Mouse (Mus musculus) gastrocnemius, postnatal 25 days (tissue): ENCODE results near the gene Rela. TPM values are rescaled to one million over a fixed set of nuclear protein-coding genes. Genes with fewer than 3 reads are reported as not detected.
A peak's percentile ranks its signal among the peaks of the same experiment; 100 is the strongest.

Experiments used
- DNase-seq: peaks from one replicate; pipeline ENCODE4 v3.0.0; 2022
- long read RNA-seq, 2 experiments: library from polyadenylated mRNA; stranded (forward); transcript quantifications; one replicate each; pipeline ENCODE4 v2.0.0; 2021
- total RNA-seq, 2 experiments: library from RNA; stranded (reverse); gene quantifications; 1 replicate in 1 of 2; 2 replicates in 1 of 2; pipeline ENCODE4 v1.2.3; 2021

The Rela gene
- 10 to 100 TPM; 12.5 to 13.7 TPM for total RNA-seq
- long read RNA-seq, experiment 1, partial matches to known transcripts, result 1 of 11 reads
- long read RNA-seq, experiment 1, other reads (novel, unspliced or antisense), result 6 of 11 reads
- long read RNA-seq, experiment 2, transcript Rela-201 (11 exons, 2,716 nt), result major isoform, 13 of 23 reads
- long read RNA-seq, experiment 2, partial matches to known transcripts, result 2 of 23 reads
- long read RNA-seq, experiment 2, other reads (novel, unspliced or antisense), result 5 of 23 reads

DNA sequence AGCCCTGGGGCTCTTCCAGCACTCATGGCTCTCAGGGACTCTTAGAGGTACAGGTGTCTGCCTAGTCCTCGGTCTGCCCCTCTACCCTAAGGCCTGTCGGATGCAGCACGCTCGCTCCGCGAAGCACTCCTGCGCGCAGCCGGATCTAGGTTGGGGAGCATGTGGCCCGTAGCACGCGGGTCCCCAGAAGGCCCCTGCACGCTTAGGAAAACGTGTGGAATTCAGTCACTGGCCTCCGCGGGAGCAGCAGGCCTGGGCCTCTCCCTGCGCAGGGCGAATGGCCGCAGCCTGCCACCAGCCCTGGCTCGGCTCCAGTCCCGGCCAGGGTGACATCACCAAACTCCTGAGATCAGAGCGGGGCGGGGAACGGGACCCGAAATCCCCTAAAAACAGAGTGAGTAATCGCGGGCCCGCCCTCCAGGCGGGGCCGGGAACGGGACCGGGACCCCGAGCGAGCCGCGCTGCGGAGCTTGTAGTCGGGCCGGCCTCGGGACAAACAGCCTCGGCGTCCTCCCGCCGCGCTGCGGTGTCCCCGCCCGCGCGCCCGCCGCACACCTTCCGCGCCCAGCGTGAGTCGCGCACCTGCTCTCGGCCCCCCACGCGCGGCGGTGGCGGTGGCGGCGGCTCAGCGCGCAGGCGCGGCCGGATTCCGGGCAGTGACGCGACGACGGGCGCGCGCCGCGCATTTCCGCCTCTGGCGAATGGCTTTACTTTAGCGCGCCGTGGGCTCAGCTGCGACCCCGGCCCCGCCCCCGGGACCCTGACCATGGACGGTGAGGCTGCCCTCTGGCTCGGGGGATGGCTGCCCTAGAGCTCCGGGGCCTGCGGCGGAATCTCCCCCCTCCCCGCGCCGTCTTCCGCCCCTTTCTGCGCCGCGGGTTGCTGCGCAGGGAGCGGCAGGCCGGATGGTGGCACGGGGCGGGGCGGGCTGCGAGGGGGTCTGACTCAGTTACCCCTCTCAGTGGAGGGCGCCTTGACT is at the start of gene Rela:
Gene Rela, plus strand, starts transcription at position 415 of the 979 bp plus-strand sequence.
- DNase-seq, result peak; percentile 91

DNA sequence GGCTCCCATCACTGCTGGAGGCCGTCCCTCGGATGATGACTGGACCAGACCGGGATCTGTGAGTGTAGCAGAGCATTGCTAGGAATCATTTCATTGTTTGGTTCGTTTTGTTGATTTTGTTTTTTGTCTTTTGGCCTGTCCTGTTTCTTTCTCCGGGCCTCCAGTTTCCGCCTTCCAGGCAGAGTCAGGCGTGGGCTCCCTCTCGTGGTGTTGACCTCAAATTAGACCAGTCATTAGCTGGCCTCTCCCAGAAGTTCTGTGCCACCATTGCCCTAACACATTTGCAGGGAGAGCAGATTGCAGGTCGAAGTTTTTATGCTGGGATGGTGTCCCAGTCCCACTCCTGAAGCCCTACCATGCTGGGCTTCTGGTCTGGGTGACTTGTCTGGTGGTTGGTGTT is 48.1 kb upstream of the Rela start:
- no peak for DNase-seq

DNA sequence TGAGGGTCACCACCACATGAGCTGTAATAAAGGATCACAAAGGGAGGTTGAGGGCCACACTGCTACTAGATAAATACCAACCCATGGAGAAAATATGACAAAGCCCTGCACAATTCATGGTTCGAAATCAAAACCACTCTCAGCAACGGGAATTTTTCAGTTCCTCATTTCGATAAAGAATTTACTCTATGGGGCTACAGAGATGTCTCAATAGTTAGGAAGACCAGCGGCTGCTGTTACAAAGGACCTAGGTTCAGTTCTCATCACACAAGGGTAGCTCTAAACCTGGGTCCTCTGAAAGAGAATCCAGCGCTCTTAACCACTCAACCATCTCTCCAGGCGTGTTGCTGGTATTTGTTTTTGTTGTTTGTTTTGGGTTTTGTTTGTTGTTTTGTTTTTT is 45.4 kb upstream of the Rela start:
- no peak for DNase-seq

DNA sequence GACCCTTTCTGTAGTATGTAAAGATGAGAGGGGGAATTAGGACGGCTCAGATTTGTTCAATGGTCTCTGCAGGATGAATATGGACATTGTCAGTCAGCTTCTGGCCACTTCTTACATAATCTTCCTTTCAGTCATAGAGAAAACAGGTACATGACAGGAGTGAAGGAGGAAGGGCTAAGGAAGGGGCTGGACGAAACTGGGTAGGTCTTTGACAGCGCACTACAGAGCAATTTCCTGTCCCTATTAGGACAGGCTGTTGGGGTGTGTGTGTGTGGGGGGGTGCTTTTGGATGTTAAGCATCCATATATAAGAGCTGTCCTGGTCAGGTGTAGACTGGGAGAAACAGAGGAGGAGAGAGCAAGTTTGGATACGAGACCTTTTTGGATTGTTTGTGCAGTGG is 38.1 kb upstream of the Rela start:
- DNase-seq, result no peak

DNA sequence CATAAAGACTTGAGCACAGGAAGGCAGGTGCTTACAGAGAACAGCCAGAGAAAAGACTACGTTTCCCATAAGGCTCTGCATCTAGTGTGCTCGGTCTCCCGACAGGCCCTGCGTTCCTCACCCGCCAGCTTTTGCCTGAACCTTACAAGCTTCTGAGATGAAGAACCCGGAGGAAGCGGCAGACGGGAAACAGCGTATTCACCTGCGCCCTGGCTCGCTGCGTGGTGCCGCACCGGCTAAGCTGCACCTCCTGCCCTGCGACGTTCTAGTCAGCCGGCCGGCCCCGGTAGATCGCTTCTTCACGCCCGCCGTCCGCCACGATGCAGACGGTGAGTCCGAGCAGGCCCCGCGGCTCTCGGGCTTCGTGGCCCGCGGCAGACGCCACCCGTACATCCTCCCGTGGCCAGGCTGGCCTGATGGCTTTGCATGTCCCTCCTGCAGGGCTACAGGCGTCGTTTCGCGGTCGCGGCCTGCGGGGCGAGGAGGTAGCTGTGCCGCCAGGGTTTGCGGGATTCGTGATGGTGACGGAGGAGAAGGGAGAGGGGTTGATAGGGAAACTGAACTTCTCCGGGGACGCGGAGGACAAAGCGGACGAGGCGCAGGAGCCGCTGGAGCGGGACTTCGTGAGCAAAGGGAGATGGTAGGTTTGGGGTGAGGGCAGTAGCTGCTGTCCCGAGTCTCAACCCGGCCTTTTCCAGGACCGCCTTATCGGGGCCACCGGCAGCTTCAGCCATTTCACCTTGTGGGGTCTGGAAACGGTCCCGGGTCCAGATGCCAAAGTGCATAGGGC is 35.3 kb upstream of the Rela start, which contains the start of gene Rnaseh2c:
Gene Rnaseh2c, plus strand, starts transcription at position 122 of the 790 bp plus-strand sequence.
- peak; percentile 64 for DNase-seq

DNA sequence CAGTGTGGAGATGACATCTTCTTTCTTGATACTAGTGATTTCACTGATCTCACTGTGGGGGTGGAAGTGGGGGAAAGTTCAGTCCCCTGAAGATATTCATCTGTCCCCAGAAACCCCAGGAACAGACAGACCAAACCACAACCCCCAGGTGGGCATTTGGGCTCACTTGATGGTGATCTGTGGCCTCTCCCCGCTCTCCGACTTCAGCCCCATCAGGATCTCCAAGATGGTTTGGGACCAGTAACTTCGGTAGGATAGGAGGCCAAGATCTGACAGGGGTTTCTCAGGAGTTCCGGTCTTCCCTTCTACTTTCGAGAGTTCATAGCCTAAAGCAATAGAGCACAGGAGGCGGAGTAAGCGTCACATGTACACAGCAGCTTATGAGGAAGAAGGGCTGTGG is 33.6 kb upstream of the Rela start:
- DNase-seq, result no peak

DNA sequence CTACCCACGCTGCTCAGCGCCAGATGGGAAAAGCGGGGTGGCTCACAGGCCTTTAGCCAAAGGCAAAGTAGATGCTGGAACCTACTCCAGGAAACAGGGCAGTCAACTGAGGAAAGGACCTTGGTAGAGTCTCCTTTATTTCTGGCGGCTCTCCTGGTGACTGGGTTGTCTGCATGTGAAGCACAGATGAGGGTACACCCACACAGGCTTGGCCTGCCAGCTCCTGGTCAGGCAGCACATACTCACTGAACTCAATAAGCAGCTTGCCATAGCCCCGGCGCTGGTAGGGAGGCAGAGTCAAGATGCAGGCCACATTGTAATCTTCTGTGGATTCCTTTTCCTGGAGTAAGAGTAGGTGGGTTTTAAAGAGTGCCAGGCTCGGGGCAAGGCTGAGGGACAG is 32.2 kb upstream of the Rela start:
- DNase-seq, result no peak

DNA sequence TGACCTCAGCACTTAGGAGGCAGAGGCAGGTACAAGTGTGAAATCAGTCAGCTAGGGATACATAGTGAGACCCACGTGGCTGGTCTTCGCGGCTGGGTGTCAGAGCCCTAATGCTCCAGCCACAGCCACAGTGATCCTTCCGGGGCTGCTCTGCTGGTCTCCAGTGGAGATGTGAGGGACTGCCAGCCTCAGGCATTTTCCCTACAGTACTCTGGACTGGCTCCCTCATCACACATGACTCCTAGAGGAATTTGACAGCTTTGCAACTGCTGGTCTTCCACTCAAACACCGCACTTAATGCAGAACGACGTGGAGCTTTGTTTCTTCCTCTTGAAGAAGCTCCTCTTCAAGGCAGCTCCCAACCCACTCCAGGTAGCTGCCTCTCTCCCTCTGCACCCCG is 31.1 kb upstream of the Rela start:
- no peak for DNase-seq

DNA sequence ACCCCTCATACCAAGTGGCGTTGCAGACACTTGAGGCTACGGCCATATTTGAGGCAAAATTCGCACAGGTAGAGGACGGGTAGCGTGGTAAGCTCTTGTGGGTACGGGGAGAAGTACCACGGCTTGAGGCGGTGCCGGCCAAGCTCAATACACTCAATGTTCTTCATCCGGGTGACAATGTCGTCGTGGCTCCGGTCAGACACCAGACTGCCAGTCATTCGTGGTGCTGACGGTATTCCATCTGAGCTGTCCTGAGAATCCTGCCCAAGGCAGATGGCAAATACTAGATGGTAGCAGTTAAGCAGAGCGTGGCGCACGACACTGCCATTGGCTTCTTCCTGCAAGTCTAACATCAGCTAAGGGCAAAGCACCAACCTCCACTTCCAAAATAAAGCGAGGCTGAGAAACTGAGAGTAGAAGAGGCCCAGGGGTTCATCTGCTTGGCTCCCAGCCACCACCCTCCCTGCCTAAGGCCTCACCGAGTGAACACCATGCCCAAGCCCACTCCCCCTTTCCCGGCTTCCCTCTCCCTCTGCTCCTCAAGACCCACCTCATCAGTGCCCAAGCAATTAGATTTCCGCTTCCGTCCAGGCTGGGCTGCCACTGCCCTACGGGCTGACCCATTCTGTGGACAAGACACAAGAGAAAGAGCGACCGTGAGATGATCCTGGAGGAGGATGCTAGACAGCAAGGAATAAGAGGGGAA is 29.4 kb upstream of the Rela start:
- no peak for DNase-seq

DNA sequence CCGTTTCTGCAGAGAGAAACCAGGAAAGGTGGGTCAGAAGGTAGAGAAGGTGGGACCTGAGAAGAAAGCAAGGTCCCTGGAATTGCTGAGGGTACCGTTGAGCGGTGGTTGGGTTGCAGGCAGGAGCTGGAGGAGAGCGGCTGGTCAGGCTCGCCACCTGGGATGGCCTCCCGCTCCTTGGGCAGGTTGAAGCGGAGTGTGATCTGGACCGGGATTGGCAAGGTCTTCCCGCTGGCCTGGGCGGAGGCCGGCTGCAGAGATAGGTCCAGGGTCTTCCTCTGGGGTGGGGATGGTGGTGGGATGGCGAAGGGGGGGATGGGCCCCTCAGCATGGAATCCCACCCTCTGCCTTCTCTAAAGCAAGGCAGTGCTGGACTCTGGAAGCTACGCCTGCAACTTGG is 28.6 kb upstream of the Rela start:
- no peak for DNase-seq

DNA sequence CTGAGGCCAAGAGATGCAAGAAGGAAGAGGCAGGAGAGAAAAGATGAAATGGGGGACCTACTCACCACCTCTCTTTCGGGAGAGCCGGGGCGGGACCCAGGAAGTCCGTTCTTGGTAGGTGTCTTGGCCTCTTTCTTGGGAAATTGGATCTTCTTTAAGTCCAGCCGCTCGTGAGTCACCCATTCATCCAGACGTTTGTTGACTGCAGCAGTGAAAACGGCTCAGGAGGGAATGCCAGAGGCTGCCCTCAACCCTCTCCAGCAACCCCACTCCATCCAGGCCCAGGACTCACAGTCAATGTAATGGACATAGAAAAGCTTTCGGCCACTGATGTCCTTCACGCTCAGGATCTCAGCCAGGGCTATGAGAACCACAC is 28.1 kb upstream of the Rela start:
- no peak for DNase-seq

DNA sequence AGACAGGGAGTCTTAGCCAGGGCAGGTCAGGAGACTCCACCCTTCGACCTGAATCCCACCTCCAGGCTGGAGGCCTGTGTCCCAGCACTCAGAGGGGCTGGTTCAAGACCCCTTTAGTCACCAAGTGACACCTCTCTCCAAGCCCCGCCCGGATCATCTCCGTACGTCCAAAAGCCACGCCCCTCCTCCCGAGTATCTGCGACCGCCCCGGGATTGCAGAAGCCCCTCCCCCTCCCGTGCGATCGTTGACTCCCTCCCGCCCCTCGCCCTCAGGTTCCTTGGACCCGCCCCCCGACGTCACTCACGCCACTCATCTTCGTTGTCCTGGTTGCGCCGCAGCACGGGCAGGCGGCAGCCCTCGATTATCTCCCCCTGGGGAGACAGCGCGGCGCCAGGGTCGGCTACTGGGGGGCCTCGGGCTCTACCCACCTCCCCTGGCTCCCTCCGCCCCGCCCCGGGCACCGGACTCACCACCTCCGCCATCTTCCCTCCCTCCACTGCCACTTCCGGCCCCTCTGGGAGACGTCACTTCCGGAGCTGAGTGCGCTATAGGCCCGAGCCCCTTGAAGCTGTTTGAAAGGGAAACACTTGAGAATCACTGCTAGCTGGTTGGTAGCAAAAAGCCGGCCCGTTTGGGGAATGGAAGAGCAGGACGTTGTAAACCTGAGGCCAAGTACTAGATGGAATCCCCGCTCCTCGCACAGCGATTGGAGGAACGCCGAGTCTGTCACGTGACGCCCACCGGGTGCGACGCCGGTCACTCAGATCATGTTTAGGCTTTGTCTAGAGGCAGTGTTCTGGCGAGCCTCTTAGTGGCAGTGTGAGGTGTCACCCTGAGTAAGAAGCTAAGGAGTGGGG is 27.5 kb upstream of the Rela start, which contains the start of gene Kat5:
Gene Kat5, minus strand, starts transcription at position 691 of the 858 bp plus-strand sequence.
- DNase-seq, result peak; percentile 90

DNA sequence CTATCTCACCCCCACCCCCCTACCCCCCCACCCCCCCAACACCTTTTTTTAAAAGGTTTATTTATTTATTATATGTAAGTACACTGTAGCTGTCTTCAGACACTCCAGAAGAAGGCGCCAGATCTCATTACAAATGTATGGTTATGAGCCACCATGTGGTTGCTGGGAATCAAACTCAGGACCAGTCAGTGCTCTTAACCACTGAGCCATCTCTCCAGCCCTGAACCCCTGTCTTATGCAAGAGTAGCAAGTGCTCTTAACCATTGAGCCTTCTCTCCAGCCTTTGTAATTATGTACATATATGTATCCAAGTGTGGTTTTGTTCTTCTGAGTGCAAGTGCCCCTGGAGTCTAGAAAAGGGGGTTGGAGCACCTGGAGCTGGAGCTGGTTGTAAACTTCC is 25.3 kb upstream of the Rela start:
- no peak for DNase-seq

DNA sequence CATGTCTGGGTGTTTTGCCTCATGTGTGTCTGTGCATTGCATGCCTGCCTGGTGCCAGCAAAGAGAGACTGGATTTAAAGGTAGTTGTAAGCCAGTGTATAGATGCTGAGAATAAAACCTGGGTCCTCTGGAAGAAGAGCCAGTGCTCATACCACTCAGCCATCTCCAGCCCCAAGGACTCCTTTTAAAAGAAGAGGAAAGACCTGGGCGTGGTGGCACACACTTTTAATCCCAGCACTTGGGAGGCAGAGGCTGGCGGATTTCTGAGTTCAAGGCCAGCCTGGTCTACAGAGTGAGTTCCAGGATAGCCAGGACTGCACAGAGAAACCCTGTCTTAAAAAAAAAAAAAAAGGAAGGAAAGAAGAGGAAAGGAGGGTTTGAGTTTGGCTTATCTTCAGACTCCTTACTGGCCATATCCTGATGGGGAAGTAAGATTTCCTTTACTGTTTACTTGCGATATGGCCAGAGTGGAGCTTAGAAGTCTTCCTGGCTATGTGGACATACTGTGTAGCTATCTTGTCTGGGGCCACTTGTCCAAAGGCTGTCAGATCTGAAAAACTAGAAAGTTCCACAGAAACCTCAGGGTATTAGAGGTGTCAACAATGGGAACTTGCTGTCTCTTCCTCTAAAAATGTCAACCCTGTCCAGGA is 24.4 kb upstream of the Rela start:
- DNase-seq, result no peak

DNA sequence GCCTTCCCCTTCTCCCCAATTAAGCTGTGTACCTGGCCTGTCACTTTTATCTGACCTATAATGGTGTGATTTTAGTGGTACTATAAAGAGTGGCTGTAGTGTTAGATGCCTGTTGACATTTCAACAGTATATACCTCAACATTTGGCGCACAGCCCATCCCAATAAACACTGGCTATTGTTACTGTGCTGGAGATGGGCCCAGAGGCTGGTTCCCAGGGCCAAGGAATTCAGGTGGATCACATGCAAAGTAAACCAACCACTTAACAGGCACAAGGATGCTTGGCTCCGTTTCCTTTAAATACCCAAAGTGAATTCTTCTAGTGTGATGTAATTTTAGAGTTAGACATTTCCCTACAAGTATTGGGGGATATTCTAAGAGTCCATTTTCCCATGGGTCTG is 22.3 kb upstream of the Rela start:
- DNase-seq, result no peak

DNA sequence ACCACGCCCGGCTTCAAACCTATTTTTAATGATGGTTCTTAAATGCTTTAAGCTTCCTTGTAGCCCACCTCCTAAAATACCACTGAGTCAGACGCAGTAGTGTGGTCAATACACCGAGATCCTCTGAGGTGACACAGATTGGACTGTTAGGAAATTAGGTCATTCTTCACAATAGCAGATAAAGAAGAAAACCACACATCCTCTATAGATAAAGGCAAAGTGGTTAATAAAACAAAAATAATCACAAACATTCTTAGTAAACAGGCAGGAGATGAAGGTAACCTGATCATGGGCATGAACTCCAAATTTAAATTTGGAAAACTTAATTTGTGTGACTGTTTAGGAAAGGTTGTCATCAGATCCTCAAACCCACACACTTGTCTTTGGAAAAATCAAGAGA is 17.3 kb upstream of the Rela start:
- no peak for DNase-seq

DNA sequence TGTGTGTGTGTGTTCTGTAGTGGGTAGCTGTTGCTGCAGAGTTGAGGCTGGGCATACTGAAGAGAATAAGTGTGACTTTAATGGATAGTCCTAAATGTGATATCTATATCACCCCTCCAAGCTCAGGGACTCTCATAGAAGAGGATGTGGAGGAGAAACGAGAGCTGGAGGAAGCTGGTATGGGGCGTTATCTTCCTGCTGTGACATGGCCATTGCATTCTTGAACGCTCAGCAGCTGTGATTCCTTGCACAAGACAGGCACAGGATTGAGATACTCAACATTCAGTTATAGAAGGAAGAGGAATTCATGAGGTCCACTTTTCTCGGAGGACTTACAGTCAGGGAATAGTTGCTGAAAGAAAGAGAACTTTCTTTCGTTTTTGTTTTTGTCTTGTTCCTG is 15.4 kb upstream of the Rela start:
- DNase-seq, result no peak

DNA sequence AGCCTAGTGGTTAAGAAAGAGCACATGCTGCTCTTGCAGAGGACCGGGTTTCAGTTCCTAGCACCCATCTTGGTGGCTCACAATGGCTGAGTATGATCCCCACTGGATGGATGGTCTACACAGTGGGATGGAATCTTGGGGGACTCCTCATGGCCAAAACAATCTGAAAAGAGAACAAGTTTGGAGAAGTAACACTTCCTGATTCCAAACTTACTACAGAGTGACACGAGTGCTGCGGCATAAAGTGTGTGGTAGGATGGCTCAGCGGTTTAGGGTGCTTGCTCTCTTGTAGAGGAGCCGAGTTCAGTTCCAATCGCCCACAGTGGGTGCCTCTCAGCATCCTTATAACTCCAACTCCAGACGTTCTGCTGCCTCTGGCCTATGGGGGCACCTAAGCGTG is 12.0 kb upstream of the Rela start:
- DNase-seq, result no peak

DNA sequence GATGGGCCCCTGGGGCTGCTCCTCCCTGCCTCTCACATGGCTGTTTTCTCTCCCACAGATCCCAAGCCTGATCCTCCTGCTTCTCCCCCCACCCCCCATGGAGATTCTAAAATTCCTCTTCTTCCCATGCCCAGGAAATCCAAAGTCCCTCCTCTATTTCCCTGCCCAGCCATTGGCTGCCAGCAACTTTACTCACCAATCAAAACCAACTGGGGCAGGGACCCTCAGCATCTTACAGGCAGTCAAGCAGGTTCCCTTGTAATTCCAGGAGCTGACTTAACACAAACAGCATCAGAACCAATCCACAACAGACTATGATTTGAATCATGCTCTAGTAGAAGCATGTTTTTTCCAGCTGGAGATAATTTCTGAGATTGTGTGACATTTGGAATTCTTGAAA is 7.4 kb upstream of the Rela start:
- DNase-seq, result no peak

DNA sequence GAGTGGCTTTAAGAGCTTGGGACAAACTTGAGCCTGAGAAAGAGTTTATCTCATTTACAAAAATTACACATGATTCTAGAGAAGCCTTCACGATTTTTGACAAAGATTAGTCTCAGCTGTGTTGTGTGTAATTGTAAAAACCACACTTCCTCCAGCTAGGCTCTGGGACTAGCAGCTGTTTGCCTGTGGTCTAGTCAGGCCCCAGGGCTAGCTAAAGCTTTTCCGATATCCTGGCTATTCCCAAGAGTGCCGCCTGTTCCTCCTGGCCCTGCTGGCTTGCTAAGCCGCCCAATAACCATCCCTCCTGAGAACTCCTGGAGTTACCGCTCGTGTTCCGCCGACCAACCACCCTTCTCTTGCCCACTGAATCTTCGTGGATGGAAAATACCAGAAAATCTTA is 5.2 kb upstream of the Rela start:
- no peak for DNase-seq
